In the genomic region with DNA sequence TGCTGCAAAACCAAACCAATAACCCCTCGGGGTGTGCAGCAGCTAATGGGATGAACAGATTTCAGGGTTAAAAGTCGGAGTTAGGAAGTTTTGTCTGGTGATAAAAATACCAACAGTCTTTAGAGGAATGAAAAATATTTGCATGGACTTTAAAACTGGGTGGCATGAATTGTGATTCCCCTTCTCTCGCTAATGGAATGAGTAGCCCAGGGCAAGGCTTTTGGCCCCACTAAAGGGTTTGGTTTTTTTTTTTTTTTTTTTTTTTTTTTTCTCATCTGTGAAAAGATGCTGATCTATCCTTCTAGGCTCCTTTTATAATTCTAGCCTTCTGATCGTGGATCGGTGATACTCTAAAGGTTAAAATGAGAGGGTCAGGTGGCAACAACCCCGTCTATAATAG, we compare ENCODE assay signal across 9 mouse cellular contexts. TPM values are rescaled to one million over a fixed set of nuclear protein-coding genes. Genes with fewer than 3 reads are reported as not detected.
DNase-seq lines count a peak whose midpoint lies in the region; ATAC-seq and TF ChIP-seq lines count a peak whose summit lies in the region.
"Had no signal": no experiment of that assay in that cellular context is flagged by ENCODE, and none has a peak within 500 bp of the region (broad histone marks: within the 10 kb centered on the region; RNA-seq: fewer than 3 reads in every experiment).

No protein-coding gene starts in this region.

- H3K4me3 ChIP-seq in heart, embryonic 13.5 days = no peak overlapping the region
- H3K4me3 ChIP-seq in midbrain, embryonic 11.5 days (ENCODE audit: low read depth, low read length) = no peak overlapping the region
- H3K4me3 ChIP-seq in midbrain, postnatal 0 days (ENCODE audit: low read depth, low read length) = no peak overlapping the region
- no peak overlapping the region for H3K4me3 ChIP-seq in hindbrain, embryonic 13.5 days
- H3K4me3 ChIP-seq in stomach, embryonic 15.5 days (replicated peaks) = no peak overlapping the region

- peaks cover 53% of the 10 kb centered on the region for H3K4me1 ChIP-seq in heart, embryonic 13.5 days
- peaks cover 29% of the 10 kb centered on the region for H3K4me1 ChIP-seq in midbrain, embryonic 11.5 days (ENCODE audit: control insufficient read depth, insufficient read depth, low read length)
- peaks cover 10% of the 10 kb centered on the region; the same call in 1 of the 2 replicates for H3K4me1 ChIP-seq in midbrain, postnatal 0 days (ENCODE audit: insufficient read depth, low read length)
- H3K4me1 ChIP-seq in hindbrain, embryonic 13.5 days (replicated peaks) = peaks cover 28% of the 10 kb centered on the region
- 0 out of 2 replicates have a peak, but pooled peaks cover 21% of the 10 kb centered on the region for H3K4me1 ChIP-seq in stomach, embryonic 15.5 days

- 66% methylated on average over 6 of the region's 6 CpGs for WGBS in heart, embryonic 13.5 days
- 58% methylated on average over 6 of the region's 6 CpGs for WGBS in midbrain, embryonic 11.5 days
- WGBS in midbrain, postnatal 0 days = 56% methylated on average over 6 of the region's 6 CpGs
- WGBS in hindbrain, embryonic 13.5 days = 56% methylated on average over 6 of the region's 6 CpGs
- 64% methylated on average over 6 of the region's 6 CpGs for WGBS in stomach, embryonic 15.5 days

- peak overlapping the region; percentile 73 for H3K27ac ChIP-seq in heart, embryonic 13.5 days (replicated peaks)
- peak overlapping the region; percentile 41; the same call in 1 of the 2 replicates for H3K27ac ChIP-seq in midbrain, embryonic 11.5 days (ENCODE audit: low read depth, low read length)
- no peak overlapping the region for H3K27ac ChIP-seq in midbrain, postnatal 0 days (ENCODE audit: low read depth, low read length)
- H3K27ac ChIP-seq in hindbrain, embryonic 13.5 days = peak overlapping the region; percentile 49
- peak overlapping the region; percentile 65 for H3K27ac ChIP-seq in stomach, embryonic 15.5 days

- peak overlapping the region; percentile 54; the same call in 1 of the 2 replicates for H3K9ac ChIP-seq in heart, embryonic 13.5 days
- no peak overlapping the region for H3K9ac ChIP-seq in midbrain, embryonic 11.5 days (ENCODE audit: low read length)
- no peak overlapping the region for H3K9ac ChIP-seq in midbrain, postnatal 0 days (replicated peaks; ENCODE audit: low read length, poor library complexity, severe bottlenecking)
- no peak overlapping the region for H3K9ac ChIP-seq in hindbrain, embryonic 13.5 days
- H3K9ac ChIP-seq in stomach, embryonic 15.5 days = no peak overlapping the region

- H3K9me3 ChIP-seq in heart, embryonic 13.5 days = no peaks in the 10 kb centered on the region
- H3K9me3 ChIP-seq in midbrain, embryonic 11.5 days (ENCODE audit: control insufficient read depth, low read length) = no peaks in the 10 kb centered on the region
- no peaks in the 10 kb centered on the region for H3K9me3 ChIP-seq in midbrain, postnatal 0 days (ENCODE audit: low read length)
- H3K9me3 ChIP-seq in hindbrain, embryonic 13.5 days = no peaks in the 10 kb centered on the region
- H3K9me3 ChIP-seq in stomach, embryonic 15.5 days = no peaks in the 10 kb centered on the region

- no peak for DNase-seq in heart, postnatal 36 days
- DNase-seq in midbrain, embryonic 11.5 days (ENCODE audit: low spot score, missing footprints) = no peak
- DNase-seq in midbrain, postnatal 0 days (ENCODE audit: low spot score) = no peak
- DNase-seq in cerebellum, postnatal 36 days = no peak
- no peak for DNase-seq in cerebellum, adult 9-10 months

- no peaks in the 10 kb centered on the region for H3K27me3 ChIP-seq in heart, embryonic 13.5 days (replicated peaks)
- peaks cover 8% of the 10 kb centered on the region for H3K27me3 ChIP-seq in midbrain, embryonic 11.5 days (ENCODE audit: control insufficient read depth, insufficient read depth, low read length)
- no peaks in the 10 kb centered on the region for H3K27me3 ChIP-seq in midbrain, postnatal 0 days (ENCODE audit: insufficient read depth, low read length)
- H3K27me3 ChIP-seq in hindbrain, embryonic 13.5 days = peaks cover 35% of the 10 kb centered on the region
- no peaks in the 10 kb centered on the region for H3K27me3 ChIP-seq in stomach, embryonic 15.5 days (replicated peaks)

- TF ChIP-seq CTCF in midbrain, postnatal 0 days (IDR thresholded peaks at IDR 0.05) = no peak

- no peak overlapping the region for H3K4me2 ChIP-seq in heart, embryonic 13.5 days
- H3K4me2 ChIP-seq in midbrain, embryonic 11.5 days = no peak overlapping the region
- no peak overlapping the region for H3K4me2 ChIP-seq in midbrain, postnatal 0 days (ENCODE audit: low read depth, low read length, poor library complexity, severe bottlenecking)
- H3K4me2 ChIP-seq in hindbrain, embryonic 13.5 days = no peak overlapping the region
- H3K4me2 ChIP-seq in stomach, embryonic 15.5 days = no peak overlapping the region

- intact Hi-C loops in heart, postnatal 36 days (cut with DNase I) = loop anchor here (2.0 to 5.0 kb wide), 3 partner anchors 139 to 307 kb away; no protein-coding TSS in a partner anchor

- H3K36me3 ChIP-seq in heart, embryonic 13.5 days = peaks cover 21% of the 10 kb centered on the region
- no peaks in the 10 kb centered on the region for H3K36me3 ChIP-seq in midbrain, embryonic 11.5 days (ENCODE audit: control insufficient read depth, insufficient read depth, low read length)
- H3K36me3 ChIP-seq in midbrain, postnatal 0 days (ENCODE audit: insufficient read depth, low read length) = no peaks in the 10 kb centered on the region; the same call in 1 of the 2 replicates
- H3K36me3 ChIP-seq in hindbrain, embryonic 13.5 days = peaks cover 5% of the 10 kb centered on the region
- no peaks in the 10 kb centered on the region for H3K36me3 ChIP-seq in stomach, embryonic 15.5 days

- no peak for ATAC-seq in heart, embryonic 13.5 days (ENCODE audit: extremely low read depth, insufficient number of reproducible peaks, low FRiP score, low TSS enrichment)
- ATAC-seq in midbrain, embryonic 11.5 days (ENCODE audit: low FRiP score) = no peak
- ATAC-seq in midbrain, postnatal 0 days (ENCODE audit: low FRiP score) = no peak
- ATAC-seq in hindbrain, embryonic 13.5 days (ENCODE audit: low FRiP score) = no peak
- ATAC-seq in stomach, embryonic 15.5 days (ENCODE audit: insufficient read depth, low FRiP score, low read depth) = no peak
- ATAC-seq: CD4-positive, CD25-positive, alpha-beta regulatory T cell, adult 4 months had no signal

RNA-seq across cellular contexts. Expression of gene Dusp6, which starts 6.7 kb away (rescaled TPM):
- 39.4 and 40.6 TPM in 2 replicates for polyA plus RNA-seq in heart, embryonic 13.5 days (2015; fragmentation: Nextera tagmentation; extraction: Ambion mirVana)
- 10 to 100 TPM; 16.2 to 21.7 TPM for total RNA-seq in heart, postnatal 36 days (2021)
- 36.8 and 41.9 TPM in 2 replicates for polyA plus RNA-seq in midbrain, embryonic 11.5 days (2014; fragmentation: Nextera tagmentation; extraction: Ambion mirVana)
- 47.7 and 52.1 TPM in 2 replicates for total RNA-seq in midbrain, postnatal 0 days (2014; rRNA removed)
- 23.5 and 25.4 TPM in 2 replicates for polyA plus RNA-seq in midbrain, postnatal 0 days (2015; fragmentation: Nextera tagmentation; extraction: Ambion mirVana)
- polyA plus RNA-seq in hindbrain, embryonic 13.5 days (2015; fragmentation: Nextera tagmentation; extraction: Ambion mirVana) = 27.2 and 27.7 TPM in 2 replicates
- 35.3 and 36.3 TPM in 2 replicates for polyA plus RNA-seq in stomach, embryonic 15.5 days (2015; fragmentation: Nextera tagmentation; extraction: Ambion mirVana)
